Mouse (Mus musculus): ENCODE measurements around the gene Zscan29. TPM values are rescaled to one million over a fixed set of nuclear protein-coding genes. Genes with fewer than 3 reads are reported as not detected.
"Not testable (repeated sequence)": the region's sequence is repeated elsewhere in the genome, so short reads cannot be mapped to it uniquely, and the experiment has no call there.

The Zscan29 gene
- polyA plus RNA-seq, 1 experiment = 4.7 TPM

DNA sequence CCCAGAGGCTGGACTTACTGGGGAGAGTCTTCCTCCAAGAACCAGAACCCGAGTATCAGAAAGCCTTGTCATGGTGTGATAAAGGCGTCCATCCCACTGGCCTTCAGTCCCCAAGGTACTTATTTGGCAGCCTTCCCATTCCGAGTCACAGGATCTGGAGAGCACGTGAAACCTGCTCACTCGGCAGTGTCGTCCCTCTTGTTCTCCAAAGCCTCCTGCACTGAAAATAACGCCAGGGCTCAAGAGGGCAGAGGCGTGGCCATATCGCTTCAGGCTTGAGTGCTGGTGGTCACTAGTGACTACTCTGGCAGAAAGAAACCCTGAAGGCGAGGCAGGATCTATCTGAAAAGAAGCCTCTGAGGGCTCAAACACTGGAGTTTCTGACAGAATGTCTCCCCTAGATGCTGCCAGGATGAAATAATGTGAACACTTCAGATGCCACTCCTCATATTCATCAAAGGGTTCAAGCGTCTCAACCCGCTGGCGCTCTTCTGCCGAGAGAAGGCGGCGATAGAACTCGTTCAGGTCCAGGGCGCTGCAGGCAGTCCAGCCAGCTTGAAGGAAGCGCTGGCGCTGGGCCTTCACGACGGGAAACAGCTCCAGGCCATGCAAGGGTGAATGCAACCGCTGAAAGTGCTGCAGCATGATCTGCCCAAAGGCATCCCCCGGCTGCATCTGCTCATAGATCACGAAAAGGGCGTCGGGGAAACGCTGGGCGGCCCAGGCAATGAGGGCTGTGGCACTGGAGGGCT, 31.5 kb downstream of the Zscan29 start:
- Histone ChIP-seq H3K4me1 (ENCODE audit: control insufficient read depth, insufficient read depth, low read length) (peaks cover 13% of the 10 kb centered on the region), H3K4me3 (replicated peaks; ENCODE audit: extremely low read depth, low read depth, low read length) (peak overlapping the region; percentile 99)
- DNase-seq = peak; percentile 37
- TF ChIP-seq POLR2A (IDR thresholded peaks at IDR 0.05; ENCODE audit: borderline replicate concordance, extremely low read depth, low read depth, low read length) (no peak), CTCF (IDR thresholded peaks at IDR 0.05; ENCODE audit: insufficient read depth, low read length) (no peak)
- 18% methylated on average over 29 of the region's 29 CpGs for WGBS

DNA sequence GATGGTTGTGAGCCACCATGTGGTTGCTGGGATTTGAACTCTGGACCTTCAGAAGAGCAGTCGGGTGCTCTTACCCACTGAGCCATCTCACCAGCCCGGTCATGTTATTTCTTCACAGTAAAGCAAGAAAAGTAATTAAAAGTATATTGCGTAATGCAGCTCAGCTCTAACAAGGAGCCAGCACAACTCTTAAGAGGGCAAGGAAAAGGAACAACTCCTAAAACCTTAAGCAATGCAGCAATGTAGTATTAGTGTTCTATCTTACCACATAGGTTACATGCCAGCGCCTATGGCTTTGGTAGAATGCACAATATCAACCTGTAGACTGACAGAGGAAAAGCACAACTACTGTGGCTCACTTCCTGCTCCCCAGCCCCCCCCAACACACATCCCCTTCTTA, 33.6 kb downstream of the Zscan29 start:
- peaks cover 13% of the 10 kb centered on the region for H3K4me1 ChIP-seq (ENCODE audit: control insufficient read depth, insufficient read depth, low read length)
- WGBS = 82% methylated on average over 4 of the region's 4 CpGs
- H3K4me3 ChIP-seq (replicated peaks; ENCODE audit: extremely low read depth, low read depth, low read length) = no peak overlapping the region
- no peak for DNase-seq
- TF ChIP-seq POLR2A (IDR thresholded peaks at IDR 0.05; ENCODE audit: borderline replicate concordance, extremely low read depth, low read depth, low read length) = no peak
- no peak for TF ChIP-seq CTCF (IDR thresholded peaks at IDR 0.05; ENCODE audit: insufficient read depth, low read length)

DNA sequence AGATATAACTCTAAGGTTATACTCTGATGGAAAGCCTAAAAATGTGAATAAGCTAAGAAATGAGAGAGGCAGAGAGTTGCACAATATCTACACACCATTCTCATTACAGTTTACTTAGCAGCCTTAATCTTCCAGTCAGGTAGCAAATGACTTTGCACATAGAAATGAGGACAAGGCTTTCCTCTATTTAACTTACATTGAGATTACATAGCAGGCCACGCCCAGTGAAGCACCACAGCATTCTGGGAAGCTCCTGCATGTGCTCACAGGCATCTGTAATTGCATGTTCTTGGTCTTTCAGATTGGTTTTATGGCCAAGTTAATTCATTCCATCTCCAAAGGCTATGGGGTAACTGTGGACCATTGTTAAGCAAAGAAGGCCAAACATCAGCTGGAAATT, 38.1 kb downstream of the Zscan29 start:
- Histone ChIP-seq H3K4me1 (ENCODE audit: control insufficient read depth, insufficient read depth, low read length) (peaks cover 2% of the 10 kb centered on the region; the same call in 1 of the 2 replicates), H3K4me3 (replicated peaks; ENCODE audit: extremely low read depth, low read depth, low read length) (no peak overlapping the region)
- TF ChIP-seq POLR2A (IDR thresholded peaks at IDR 0.05; ENCODE audit: borderline replicate concordance, extremely low read depth, low read depth, low read length) (no peak), CTCF (IDR thresholded peaks at IDR 0.05; ENCODE audit: insufficient read depth, low read length) (no peak)
- no peak for DNase-seq
- WGBS = 63% methylated on average over 1 of the region's 1 CpGs

DNA sequence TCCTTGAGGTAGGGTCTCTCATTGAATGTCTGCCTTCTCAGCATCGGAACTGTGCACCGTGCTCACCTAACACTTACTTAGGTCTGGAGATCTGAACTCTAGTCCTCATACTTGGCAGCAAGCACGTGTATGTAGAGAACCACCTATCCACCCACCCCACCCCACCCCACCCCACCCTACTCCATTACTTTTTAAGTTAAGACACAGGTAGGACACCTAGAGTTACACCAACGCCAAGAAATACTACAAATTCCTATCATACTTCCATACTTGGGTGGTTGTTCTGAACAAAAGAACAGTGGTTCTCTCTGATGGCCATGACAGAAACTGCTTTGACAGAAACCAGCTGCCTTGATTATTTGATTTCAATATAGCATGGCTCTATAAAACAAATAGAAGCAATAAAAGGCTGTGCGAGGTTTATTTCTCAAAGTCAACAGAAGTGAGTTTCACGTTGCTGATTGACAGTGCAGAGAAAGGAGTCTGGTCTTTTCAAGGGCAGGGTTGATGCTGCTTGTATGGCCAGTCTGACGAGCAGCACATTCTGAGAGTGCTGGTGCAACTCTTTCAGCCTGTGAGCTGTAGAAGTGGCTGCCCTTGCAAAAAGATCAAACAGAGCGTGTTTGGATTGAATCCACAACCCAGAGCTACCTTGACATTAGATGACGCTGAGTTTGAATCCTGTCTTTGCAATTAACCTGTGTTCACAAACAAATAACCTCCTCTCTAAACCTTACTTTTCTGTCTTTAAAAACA, 41.9 kb downstream of the Zscan29 start:
- DNase-seq = no peak
- TF ChIP-seq CTCF (IDR thresholded peaks at IDR 0.05; ENCODE audit: insufficient read depth, low read length) = no peak
- TF ChIP-seq POLR2A (IDR thresholded peaks at IDR 0.05; ENCODE audit: borderline replicate concordance, extremely low read depth, low read depth, low read length) = no peak
- H3K4me1 ChIP-seq (ENCODE audit: control insufficient read depth, insufficient read depth, low read length) = no peaks in the 10 kb centered on the region; the same call in 1 of the 2 replicates
- 53% methylated on average over 9 of the region's 9 CpGs for WGBS
- H3K4me3 ChIP-seq (replicated peaks; ENCODE audit: extremely low read depth, low read depth, low read length) = no peak overlapping the region

DNA sequence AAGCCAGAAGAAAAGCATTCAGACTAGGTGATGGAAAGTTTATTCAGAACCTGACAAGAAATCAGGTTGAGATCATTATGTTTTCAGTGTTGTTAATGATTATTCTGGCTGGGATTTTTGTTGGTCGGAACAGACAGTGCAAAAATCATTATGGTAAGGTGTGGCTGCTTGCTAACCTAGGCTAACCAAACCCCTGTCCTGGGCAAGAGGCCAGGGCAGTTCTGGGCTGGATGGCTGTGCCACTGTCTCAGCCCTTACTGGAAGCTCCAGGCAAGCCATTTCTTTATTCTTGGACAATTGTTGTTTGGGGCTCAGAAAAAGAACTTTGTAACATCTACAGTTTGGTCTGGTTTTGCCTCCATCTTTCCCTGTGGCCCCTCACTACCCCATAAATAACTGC, 43.4 kb downstream of the Zscan29 start:
- H3K4me3 ChIP-seq (replicated peaks; ENCODE audit: extremely low read depth, low read depth, low read length) = no peak overlapping the region
- DNase-seq = no peak
- WGBS = 69% methylated on average over 1 of the region's 1 CpGs
- H3K4me1 ChIP-seq (ENCODE audit: control insufficient read depth, insufficient read depth, low read length) = no peaks in the 10 kb centered on the region; the same call in 1 of the 2 replicates
- TF ChIP-seq POLR2A (IDR thresholded peaks at IDR 0.05; ENCODE audit: borderline replicate concordance, extremely low read depth, low read depth, low read length) (no peak), CTCF (IDR thresholded peaks at IDR 0.05; ENCODE audit: insufficient read depth, low read length) (no peak)

DNA sequence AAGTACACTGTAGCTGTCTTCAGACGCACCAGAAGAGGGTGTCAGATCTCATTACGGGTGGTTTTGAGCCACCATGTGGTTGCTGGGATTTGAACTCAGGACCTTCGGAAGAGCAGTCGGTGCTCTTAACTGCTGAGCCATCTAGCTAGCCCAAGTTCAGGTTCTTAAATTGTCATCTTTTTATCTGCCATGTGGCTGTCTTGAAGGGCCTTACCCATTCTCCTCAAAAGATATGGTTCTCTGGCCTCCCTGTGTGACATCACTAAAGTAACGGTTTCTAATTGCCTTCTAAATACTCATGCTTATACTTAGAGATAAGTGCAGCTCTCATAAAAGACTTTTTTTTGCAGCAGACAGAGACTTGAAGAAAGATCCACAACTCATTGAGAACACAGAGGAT, 44.6 kb downstream of the Zscan29 start:
- 97% methylated on average over 5 of the region's 5 CpGs for WGBS
- DNase-seq; H3K4me3 ChIP-seq (replicated peaks; ENCODE audit: extremely low read depth, low read depth, low read length); H3K4me1 ChIP-seq (ENCODE audit: control insufficient read depth, insufficient read depth, low read length): not testable (repeated sequence)

DNA sequence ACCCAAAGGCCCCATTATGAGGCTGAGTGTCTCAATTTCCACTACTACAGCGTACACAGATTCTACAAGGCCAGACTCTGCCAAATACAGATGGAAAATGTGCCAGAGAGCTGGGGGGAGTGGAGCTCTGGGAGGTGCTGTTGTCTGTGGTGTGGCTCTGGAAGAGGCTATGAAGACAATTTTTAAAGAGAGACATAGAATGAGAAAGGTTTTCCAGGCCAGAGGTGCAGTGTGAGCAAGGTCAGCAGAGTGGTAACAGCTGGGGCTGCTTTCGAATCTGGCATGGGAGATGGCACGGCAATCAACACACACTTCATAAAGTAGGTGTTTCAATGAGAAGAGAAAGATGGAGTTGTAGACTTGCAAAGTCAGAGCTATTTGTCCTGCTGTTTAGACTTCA, 51.7 kb downstream of the Zscan29 start:
- 71% methylated on average over 3 of the region's 3 CpGs for WGBS

DNA sequence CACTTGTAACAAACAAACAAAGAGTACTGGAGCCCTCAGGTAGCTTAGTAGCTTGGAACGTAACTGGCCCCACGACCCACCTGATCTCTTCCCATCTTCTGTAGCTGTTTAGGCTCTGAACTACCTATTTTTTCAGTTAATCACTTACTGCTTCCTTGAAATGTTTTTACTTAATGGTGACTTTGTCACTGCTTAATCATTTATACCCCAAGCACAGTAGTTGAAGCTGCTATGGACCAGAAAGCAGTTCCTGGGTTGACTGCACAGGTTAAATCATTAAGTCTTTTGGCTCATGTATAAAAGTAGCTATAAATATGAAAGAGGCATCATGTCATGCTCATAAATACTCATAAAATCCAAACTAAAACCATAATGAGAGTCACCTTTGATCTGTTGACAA, 55.5 kb downstream of the Zscan29 start:
- no peaks in the 10 kb centered on the region for H3K4me1 ChIP-seq (ENCODE audit: control insufficient read depth, insufficient read depth, low read length)
- no peak overlapping the region for H3K4me3 ChIP-seq (replicated peaks; ENCODE audit: extremely low read depth, low read depth, low read length)
- TF ChIP-seq CTCF (IDR thresholded peaks at IDR 0.05; ENCODE audit: insufficient read depth, low read length) = no peak
- TF ChIP-seq POLR2A (IDR thresholded peaks at IDR 0.05; ENCODE audit: borderline replicate concordance, extremely low read depth, low read depth, low read length) = no peak
- WGBS = 98% methylated on average over 2 of the region's 2 CpGs
- DNase-seq = no peak

More for the DNA sequence above, 51.7 kb downstream of the Zscan29 start:
- Histone ChIP-seq H3K4me3 (replicated peaks; ENCODE audit: extremely low read depth, low read depth, low read length) (no peak overlapping the region), H3K4me1 (ENCODE audit: control insufficient read depth, insufficient read depth, low read length) (no peaks in the 10 kb centered on the region)
- no peak for TF ChIP-seq POLR2A (IDR thresholded peaks at IDR 0.05; ENCODE audit: borderline replicate concordance, extremely low read depth, low read depth, low read length)
- TF ChIP-seq CTCF (IDR thresholded peaks at IDR 0.05; ENCODE audit: insufficient read depth, low read length) = no peak
- no peak for DNase-seq

DNA sequence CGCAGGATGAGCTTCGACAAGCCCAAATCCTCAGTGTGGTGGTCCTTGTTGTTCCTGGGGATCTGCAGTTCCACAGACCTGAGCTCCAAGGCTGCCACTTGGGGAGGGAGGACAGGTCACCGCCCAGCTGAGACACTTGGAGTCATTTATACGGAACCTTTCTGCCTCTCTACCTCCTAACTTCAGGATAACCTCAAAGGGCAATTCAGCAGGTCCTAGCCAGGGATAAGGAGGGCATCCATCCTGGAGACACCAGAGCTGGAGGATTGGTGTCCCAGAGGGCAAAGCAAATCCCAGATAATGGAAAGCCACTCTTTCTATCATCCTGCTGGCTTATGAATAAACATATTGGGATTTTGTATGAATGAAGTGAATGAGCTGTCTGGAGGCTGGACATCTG, 61.2 kb downstream of the Zscan29 start, which contains the start of gene Tgm7:
Gene Tgm7, minus strand, starts transcription at position 101 of the 400 bp plus-strand sequence.
- Histone ChIP-seq H3K4me1 (ENCODE audit: control insufficient read depth, insufficient read depth, low read length) (no peaks in the 10 kb centered on the region), H3K4me3 (replicated peaks; ENCODE audit: extremely low read depth, low read depth, low read length) (no peak within 1 kb of the TSS)
- no peak for DNase-seq
- 85% methylated on average over 4 of the region's 4 CpGs for WGBS
- TF ChIP-seq POLR2A (IDR thresholded peaks at IDR 0.05; ENCODE audit: borderline replicate concordance, extremely low read depth, low read depth, low read length) = no peak
- TF ChIP-seq CTCF (IDR thresholded peaks at IDR 0.05; ENCODE audit: insufficient read depth, low read length) = no peak

Other genes starting within 250 kb of the Zscan29 start
- 47.9 and 49.1 TPM in 2 replicates for gene Ubr1, start 200.4 kb downstream of the Zscan29 start, polyA plus RNA-seq (2012; rRNA removed)
- 10.0 and 12.5 TPM in 2 replicates for gene Tmem62, start 194.1 kb downstream of the Zscan29 start, polyA plus RNA-seq (2012; rRNA removed)
- 20.9 and 28.5 TPM in 2 replicates for gene Ccndbp1, start 162.7 kb downstream of the Zscan29 start, polyA plus RNA-seq (2012; rRNA removed)
- 0.06 and 0.13 TPM in 2 replicates for gene Epb42, start 134.1 kb downstream of the Zscan29 start, polyA plus RNA-seq (2012; rRNA removed)
- 0.08 and 1.1 TPM in 2 replicates for gene Tgm5, start 85.3 kb downstream of the Zscan29 start, polyA plus RNA-seq (2012; rRNA removed)
- gene Tgm7, start 61.3 kb downstream of the Zscan29 start, polyA plus RNA-seq (2012; rRNA removed) = not detected in 2 replicates
- 3.4 and 4.5 TPM in 2 replicates for gene Adal, start 30.7 kb downstream of the Zscan29 start, polyA plus RNA-seq (2012; rRNA removed)
- 8.7 and 9.1 TPM in 2 replicates for gene Lcmt2, start 30.5 kb downstream of the Zscan29 start, polyA plus RNA-seq (2012; rRNA removed)
- gene Tubgcp4, start 471 bp downstream of the Zscan29 start, polyA plus RNA-seq (2012; rRNA removed) = 18.9 and 26.5 TPM in 2 replicates
- 15.5 and 28.1 TPM in 2 replicates for gene Trp53bp1, start 100.3 kb upstream of the Zscan29 start, polyA plus RNA-seq (2012; rRNA removed)
- gene Map1a, start 118.5 kb upstream of the Zscan29 start, polyA plus RNA-seq (2012; rRNA removed) = 4.6 and 4.7 TPM in 2 replicates
- gene Ppip5k1, start 184.3 kb upstream of the Zscan29 start, polyA plus RNA-seq (2012; rRNA removed) = 25.5 and 34.0 TPM in 2 replicates
- 36.4 and 55.0 TPM in 2 replicates for gene Ckmt1, start 186.6 kb upstream of the Zscan29 start, polyA plus RNA-seq (2012; rRNA removed)
- gene Strc, start 216.0 kb upstream of the Zscan29 start, polyA plus RNA-seq (2012; rRNA removed) = 0.08 TPM in 1 of 2 replicates, not detected in the other
- 395 and 710 TPM in 2 replicates for gene Pdia3, start 242.7 kb upstream of the Zscan29 start, polyA plus RNA-seq (2012; rRNA removed)
- gene Catsper2, start 242.7 kb upstream of the Zscan29 start, polyA plus RNA-seq (2012; rRNA removed) = 1.00 and 2.0 TPM in 2 replicates

Measured in lung, adult 2 months (tissue).